Mouse (Mus musculus) thymus, postnatal 0 days (tissue): ENCODE results near the gene Atf7ip. TPM values are rescaled to one million over a fixed set of nuclear protein-coding genes. Genes with fewer than 3 reads are reported as not detected.
"Not testable (repeated sequence)": the region's sequence is repeated elsewhere in the genome, so short reads cannot be mapped to it uniquely, and the experiment has no call there.

Experiments used
- DNase-seq: peaks from one replicate; pipeline ENCODE4 v3.0.0-alpha.2; 2015; ENCODE audit warnings: low spot score
- polyA plus RNA-seq: library from polyadenylated mRNA; unstranded; fragments of >200 nt; fragmentation: Nextera tagmentation; extraction: Ambion mirVana; gene quantifications from 2 replicates; pipeline ENCODE4 v1.2.1, GENCODE M21; 2015

Atf7ip gene
- polyA plus RNA-seq = 26.5 and 28.5 TPM in 2 replicates

GRCm38 (mm10) chr6:136505867-136506266 is at the start of gene Atf7ip:
Atf7ip (plus strand) TSS chr6:136506167.
- DNase-seq = not testable (repeated sequence)

- DNase-seq = no peak
These were observed 49.7 kb upstream of the Atf7ip start for GRCm38 (mm10) chr6:136456302-136456701.

- DNase-seq = no peak
These were observed 46.8 kb upstream of the Atf7ip start for GRCm38 (mm10) chr6:136459156-136459555.

- DNase-seq = peak; percentile 38
These were observed 42.5 kb upstream of the Atf7ip start for GRCm38 (mm10) chr6:136463491-136463890.

- DNase-seq = peak; percentile 50
These were observed 41.8 kb upstream of the Atf7ip start for GRCm38 (mm10) chr6:136464121-136464621.

- DNase-seq = no peak
These were observed 40.9 kb upstream of the Atf7ip start for GRCm38 (mm10) chr6:136465021-136465420.

- peak; percentile 84 for DNase-seq
These were observed 40.0 kb upstream of the Atf7ip start for GRCm38 (mm10) chr6:136465959-136466381.

GRCm38 (mm10) chr6:136466956-136467750 is 38.8 kb upstream of the Atf7ip start:
- DNase-seq = peak; percentile 85

- DNase-seq = peak; percentile 17
These were observed 38.1 kb upstream of the Atf7ip start for GRCm38 (mm10) chr6:136467837-136468236.

GRCm38 (mm10) chr6:136468401-136468912 is 37.5 kb upstream of the Atf7ip start:
- DNase-seq = peak; percentile 97

- DNase-seq = peak; percentile 21
These were observed 36.8 kb upstream of the Atf7ip start for GRCm38 (mm10) chr6:136468974-136469792.

- DNase-seq = no peak
These were observed 36.2 kb upstream of the Atf7ip start for GRCm38 (mm10) chr6:136469807-136470206.

GRCm38 (mm10) chr6:136470321-136471230 is 35.4 kb upstream of the Atf7ip start:
- DNase-seq = peak; percentile 89

- peak; percentile 37 for DNase-seq
These were observed 34.4 kb upstream of the Atf7ip start for GRCm38 (mm10) chr6:136471601-136472000.

GRCm38 (mm10) chr6:136472779-136473178 is 33.2 kb upstream of the Atf7ip start:
- no peak for DNase-seq

GRCm38 (mm10) chr6:136473472-136474129 is 32.4 kb upstream of the Atf7ip start:
- peak; percentile 27 for DNase-seq

- DNase-seq = no peak
These were observed 30.7 kb upstream of the Atf7ip start for GRCm38 (mm10) chr6:136475171-136475860.

GRCm38 (mm10) chr6:136477878-136478277 is 28.1 kb upstream of the Atf7ip start:
- no peak for DNase-seq

GRCm38 (mm10) chr6:136483531-136483930 is 22.4 kb upstream of the Atf7ip start:
- no peak for DNase-seq
